Mouse (Mus musculus) forebrain, embryonic 13.5 days (tissue): ENCODE data around the gene Ninj1. TPM values are rescaled to one million over a fixed set of nuclear protein-coding genes. Genes with fewer than 3 reads are reported as not detected.

ENCODE experiments used
- ATAC-seq: fragments of 200-750 bp; cut with Nextera tagmentation; 2 replicates; pipeline ENCODE4 v1.8.0; 2017
- H3K27ac ChIP-seq: fragments of 300-500 bp; sonication (generic); 2 replicates; pipeline ENCODE4 v1.5.1; 2015; ENCODE audit warnings: inconsistent platforms, mild to moderate bottlenecking, moderate library complexity
- H3K27me3 ChIP-seq: fragments of 300-500 bp; sonication (generic); 2 replicates; pipeline ENCODE4 v1.6.1; 2015; ENCODE audit warnings: mild to moderate bottlenecking, inconsistent platforms
- H3K36me3 ChIP-seq: fragments of 300-500 bp; sonication (generic); 2 replicates; pipeline ENCODE4 v1.6.1; 2015; ENCODE audit warnings: mild to moderate bottlenecking, inconsistent platforms; ENCODE audit not compliant: poor library complexity, severe bottlenecking
- H3K4me1 ChIP-seq: fragments of 300-500 bp; sonication (generic); 2 replicates; pipeline ENCODE4 v1.6.1; 2015; ENCODE audit warnings: inconsistent platforms
- H3K4me2 ChIP-seq: fragments of 300-500 bp; sonication (generic); 2 replicates; pipeline ENCODE4 v1.6.1; 2015; ENCODE audit warnings: inconsistent platforms, mild to moderate bottlenecking, moderate library complexity
- H3K4me3 ChIP-seq: fragments of 300-500 bp; sonication (generic); 2 replicates; pipeline ENCODE4 v1.5.1; 2015; ENCODE audit warnings: mild to moderate bottlenecking, inconsistent platforms
- H3K9ac ChIP-seq: fragments of 300-500 bp; sonication (generic); 2 replicates; pipeline ENCODE4 v1.6.1; 2015; ENCODE audit warnings: mild to moderate bottlenecking, inconsistent platforms
- H3K9me3 ChIP-seq: fragments of 300-500 bp; sonication (generic); replicated peaks from 2 replicates; pipeline ENCODE4 v1.6.1; 2016; ENCODE audit warnings: inconsistent platforms
- WGBS: fragments of 180-500 bp; shearing (Covaris S2); methylation state at CpG from one replicate; pipeline ENCODE4 v1.1.7; 2015; 5-methylcytosine and 5-hydroxymethylcytosine counted together
- polyA plus RNA-seq: library from polyadenylated mRNA; unstranded; fragments of >200 nt; fragmentation: Nextera tagmentation; extraction: Ambion mirVana; gene quantifications from 2 replicates; pipeline ENCODE4 v1.2.1, GENCODE M21; 2015

The Ninj1 gene
- polyA plus RNA-seq, 1 experiment from 2014 or later, result 16.7 TPM

GRCm38 (mm10) chr13:49200688-49201087 is 13.4 kb downstream of the Ninj1 start:
- 0 out of 2 replicates have a peak, but pooled peaks cover 3% of the 10 kb centered on the region for H3K36me3 ChIP-seq
- H3K4me3 ChIP-seq, result no peak overlapping the region
- no peak overlapping the region for H3K27ac ChIP-seq
- peaks cover 5% of the 10 kb centered on the region; the same call in 1 of the 2 replicates for H3K4me1 ChIP-seq
- no peak overlapping the region for H3K9ac ChIP-seq
- no peaks in the 10 kb centered on the region for H3K9me3 ChIP-seq
- no peaks in the 10 kb centered on the region for H3K27me3 ChIP-seq
- no peak overlapping the region for H3K4me2 ChIP-seq
- WGBS, result 92% methylated on average over 13 of the region's 13 CpGs
- no peak for ATAC-seq

GRCm38 (mm10) chr13:49202556-49202955 is 15.3 kb downstream of the Ninj1 start:
- no peak overlapping the region for H3K9ac ChIP-seq
- WGBS, result 86% methylated on average over 7 of the region's 7 CpGs
- no peak overlapping the region for H3K27ac ChIP-seq
- H3K4me3 ChIP-seq, result no peak overlapping the region
- no peaks in the 10 kb centered on the region for H3K36me3 ChIP-seq
- H3K9me3 ChIP-seq, result no peaks in the 10 kb centered on the region
- H3K4me2 ChIP-seq, result no peak overlapping the region
- no peaks in the 10 kb centered on the region for H3K27me3 ChIP-seq
- ATAC-seq, result no peak
- H3K4me1 ChIP-seq, result peaks cover 5% of the 10 kb centered on the region; the same call in 1 of the 2 replicates

GRCm38 (mm10) chr13:49205381-49205998 is 18.2 kb downstream of the Ninj1 start:
- no peak overlapping the region for H3K4me3 ChIP-seq
- H3K9ac ChIP-seq, result no peak overlapping the region
- no peaks in the 10 kb centered on the region for H3K9me3 ChIP-seq
- peaks cover 5% of the 10 kb centered on the region; the same call in 1 of the 2 replicates for H3K4me1 ChIP-seq
- H3K27me3 ChIP-seq, result no peaks in the 10 kb centered on the region
- WGBS, result 32% methylated on average over 13 of the region's 13 CpGs
- no peak overlapping the region for H3K4me2 ChIP-seq
- H3K27ac ChIP-seq, result no peak overlapping the region
- peak; percentile 75 for ATAC-seq
- no peaks in the 10 kb centered on the region for H3K36me3 ChIP-seq

- no peak overlapping the region for H3K4me3 ChIP-seq
- WGBS, result 100% methylated on average over 2 of the region's 2 CpGs
These were observed 19.1 kb downstream of the Ninj1 start for GRCm38 (mm10) chr13:49206341-49206740.

GRCm38 (mm10) chr13:49209306-49209705 is 22.0 kb downstream of the Ninj1 start:
- 64% methylated on average over 7 of the region's 7 CpGs for WGBS
- no peak for ATAC-seq
- no peak overlapping the region for H3K4me2 ChIP-seq

More at GRCm38 (mm10) chr13:49206341-49206740, 19.1 kb downstream of the Ninj1 start:
- Histone ChIP-seq H3K4me2 (no peak overlapping the region), H3K36me3 (no peaks in the 10 kb centered on the region), H3K27me3 (no peaks in the 10 kb centered on the region), H3K27ac (no peak overlapping the region), H3K9ac (no peak overlapping the region; the same call in 1 of the 2 replicates), H3K4me1 (peaks cover 8% of the 10 kb centered on the region), H3K9me3 (no peaks in the 10 kb centered on the region)
- ATAC-seq, result no peak

GRCm38 (mm10) chr13:49212711-49213500 is 25.6 kb downstream of the Ninj1 start:
- Histone ChIP-seq H3K9ac (no peak overlapping the region), H3K4me3 (no peak overlapping the region), H3K36me3 (no peaks in the 10 kb centered on the region), H3K27ac (no peak overlapping the region), H3K27me3 (peaks cover 19% of the 10 kb centered on the region), H3K4me1 (peaks cover 44% of the 10 kb centered on the region), H3K4me2 (no peak overlapping the region), H3K9me3 (no peaks in the 10 kb centered on the region)
- 83% methylated on average over 4 of the region's 4 CpGs for WGBS
- ATAC-seq, result no peak

More at GRCm38 (mm10) chr13:49209306-49209705, 22.0 kb downstream of the Ninj1 start:
- Histone ChIP-seq H3K4me1 (peaks cover 34% of the 10 kb centered on the region), H3K9me3 (no peaks in the 10 kb centered on the region), H3K27me3 (no peaks in the 10 kb centered on the region), H3K36me3 (no peaks in the 10 kb centered on the region), H3K9ac (no peak overlapping the region), H3K27ac (no peak overlapping the region), H3K4me3 (no peak overlapping the region)

GRCm38 (mm10) chr13:49213531-49213932 is 26.2 kb downstream of the Ninj1 start:
- Histone ChIP-seq H3K9ac (no peak overlapping the region), H3K27ac (0 out of 2 replicates have a peak overlapping the region, but pooled peaks have one; percentile 48), H3K4me3 (no peak overlapping the region), H3K9me3 (no peaks in the 10 kb centered on the region), H3K27me3 (peaks cover 21% of the 10 kb centered on the region), H3K4me1 (peaks cover 44% of the 10 kb centered on the region), H3K4me2 (no peak overlapping the region), H3K36me3 (no peaks in the 10 kb centered on the region)
- ATAC-seq, result no peak
- 57% methylated on average over 4 of the region's 4 CpGs for WGBS

- H3K4me2 ChIP-seq, result peak overlapping the region; percentile 92
- no peak overlapping the region for H3K9ac ChIP-seq
- ATAC-seq, result no peak
- no peaks in the 10 kb centered on the region for H3K9me3 ChIP-seq
- H3K27me3 ChIP-seq, result peaks cover 21% of the 10 kb centered on the region
- no peak overlapping the region for H3K4me3 ChIP-seq
- no peaks in the 10 kb centered on the region for H3K36me3 ChIP-seq
- H3K27ac ChIP-seq, result no peak overlapping the region
- H3K4me1 ChIP-seq, result peaks cover 44% of the 10 kb centered on the region
- 67% methylated on average over 3 of the region's 3 CpGs for WGBS
These were observed 27.2 kb downstream of the Ninj1 start for GRCm38 (mm10) chr13:49214454-49214853.

- Histone ChIP-seq H3K36me3 (no peaks in the 10 kb centered on the region), H3K9ac (peak overlapping the region; percentile 73), H3K27me3 (peaks cover 21% of the 10 kb centered on the region), H3K27ac (no peak overlapping the region), H3K4me3 (peak overlapping the region; percentile 75), H3K4me2 (peak overlapping the region; percentile 92), H3K9me3 (no peaks in the 10 kb centered on the region), H3K4me1 (peaks cover 44% of the 10 kb centered on the region)
- 13% methylated on average over 5 of the region's 5 CpGs for WGBS
- ATAC-seq, result no peak; the same call in none of the 2 replicates
These were observed 27.8 kb downstream of the Ninj1 start for GRCm38 (mm10) chr13:49215128-49215503.

- H3K4me1 ChIP-seq, result peaks cover 44% of the 10 kb centered on the region
- ATAC-seq, result peak; percentile 89
- no peak within 1 kb of the TSS for H3K27ac ChIP-seq
- no peaks in the 10 kb centered on the region for H3K9me3 ChIP-seq
- WGBS, result under 1% methylated on average over 78 of the region's 78 CpGs
- peak within 1 kb of the TSS; percentile 75 for H3K4me3 ChIP-seq
- peak within 1 kb of the TSS; percentile 73 for H3K9ac ChIP-seq
- H3K27me3 ChIP-seq, result peaks cover 21% of the 10 kb centered on the region
- H3K4me2 ChIP-seq, result peak within 1 kb of the TSS; percentile 92
- no peaks in the 10 kb centered on the region for H3K36me3 ChIP-seq
These were observed 28.4 kb downstream of the Ninj1 start, which contains the start of gene Card19 for GRCm38 (mm10) chr13:49215504-49216219. Gene Card19 (minus strand): TSS chr13:49216037.

GRCm38 (mm10) chr13:49216220-49216552 is 28.9 kb downstream of the Ninj1 start:
- 0 out of 2 replicates have a peak, but pooled peaks cover 2% of the 10 kb centered on the region for H3K9me3 ChIP-seq
- H3K9ac ChIP-seq, result peak overlapping the region; percentile 73
- peak overlapping the region; percentile 92 for H3K4me2 ChIP-seq
- no peak overlapping the region for H3K27ac ChIP-seq
- peaks cover 21% of the 10 kb centered on the region for H3K27me3 ChIP-seq
- H3K4me1 ChIP-seq, result peaks cover 43% of the 10 kb centered on the region
- no peak; the same call in 1 of the 2 replicates for ATAC-seq
- WGBS, result 3% methylated on average over 17 of the region's 17 CpGs
- H3K36me3 ChIP-seq, result no peaks in the 10 kb centered on the region
- peak overlapping the region; percentile 75 for H3K4me3 ChIP-seq
